Mouse (Mus musculus): Measurements from ENCODE around the gene Ptprs.

- no peak for TF ChIP-seq CTCF (IDR thresholded peaks at IDR 0.05; ENCODE audit: low read depth)
- TF ChIP-seq EP300 (optimal IDR thresholded peaks at IDR 0.05): no peak
Measured at GRCm38 (mm10) chr17:56514330-56514729, 38.0 kb upstream of the Ptprs start.
